Mouse (Mus musculus): ENCODE results near the gene Sipa1l1.
A peak's percentile ranks its signal among the peaks of the same experiment; 100 is the strongest.

Sipa1l1 gene

DNA sequence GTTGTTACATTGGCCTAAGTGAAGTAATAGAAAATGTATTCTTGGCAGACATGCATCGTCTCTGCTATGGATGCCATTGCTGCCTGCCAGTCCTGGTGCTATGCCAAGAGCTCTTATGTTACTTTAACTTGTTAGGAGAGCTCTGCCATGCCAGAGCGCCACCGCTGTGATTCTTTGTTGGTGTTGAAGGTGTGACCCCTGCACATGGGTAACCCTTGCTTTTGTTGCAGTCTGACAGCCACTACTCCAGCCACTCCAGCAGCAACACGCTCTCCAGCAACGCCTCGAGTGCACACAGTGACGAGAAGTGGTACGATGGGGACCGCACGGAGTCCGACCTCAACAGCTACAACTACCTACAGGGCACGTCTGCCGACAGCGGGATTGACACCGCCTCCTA lies 255.7 kb downstream of the Sipa1l1 start:
- DNase-seq (ENCODE audit: low read depth, low spot score): no peak

- DNase-seq (ENCODE audit: low read depth, low spot score): no peak
Measured at GRCm38 (mm10) chr12:82425853-82426252, 256.7 kb downstream of the Sipa1l1 start.

DNA sequence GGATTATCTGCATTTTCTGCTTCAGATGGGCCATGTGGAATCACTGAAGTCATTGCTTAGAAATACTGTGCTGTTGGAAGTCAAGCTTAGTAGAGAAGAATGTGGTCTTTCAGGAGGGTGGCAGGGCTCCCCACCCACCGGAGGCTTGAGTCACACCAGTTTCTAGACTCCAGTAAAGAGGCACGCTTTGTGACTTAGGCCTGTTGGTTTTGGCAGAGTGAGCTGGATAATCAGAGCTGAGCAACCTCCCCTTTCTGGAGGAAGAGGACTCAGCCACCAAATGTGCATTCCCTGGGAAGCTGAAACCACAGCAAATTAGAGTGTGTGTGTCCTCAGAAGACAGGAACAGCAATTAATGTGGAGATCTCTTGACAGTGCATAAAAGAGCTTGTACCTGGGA lies 258.3 kb downstream of the Sipa1l1 start:
- DNase-seq (ENCODE audit: low read depth, low spot score): no peak

- no peak for DNase-seq (ENCODE audit: low read depth, low spot score)
Measured at GRCm38 (mm10) chr12:82428466-82428865, 259.3 kb downstream of the Sipa1l1 start.

DNA sequence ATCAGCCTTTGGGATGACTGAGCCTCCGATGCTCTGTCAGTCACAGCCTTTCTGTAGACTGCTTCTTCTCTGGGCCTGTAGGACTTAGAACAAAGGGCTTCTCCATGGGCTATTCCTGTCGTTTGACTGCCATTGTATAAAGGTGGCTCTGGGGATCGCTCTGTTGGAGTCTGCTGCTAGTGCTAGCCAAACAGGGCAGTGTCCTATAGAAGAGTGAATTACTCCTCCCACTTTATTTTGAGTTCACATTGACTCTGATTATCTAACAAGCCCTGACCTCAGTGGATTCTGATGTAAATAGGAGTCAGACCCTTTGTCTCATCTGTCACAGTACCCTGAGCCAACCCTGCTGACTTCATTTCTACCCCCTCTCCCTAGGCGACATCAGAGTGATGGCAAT lies 264.2 kb downstream of the Sipa1l1 start:
- no peak for DNase-seq (ENCODE audit: low read depth, low spot score)

GRCm38 (mm10) chr12:82434591-82434990 lies 265.5 kb downstream of the Sipa1l1 start:
- no peak for DNase-seq (ENCODE audit: low read depth, low spot score)

- DNase-seq (ENCODE audit: low read depth, low spot score): no peak
Measured at GRCm38 (mm10) chr12:82441479-82441878, 272.4 kb downstream of the Sipa1l1 start.

DNA sequence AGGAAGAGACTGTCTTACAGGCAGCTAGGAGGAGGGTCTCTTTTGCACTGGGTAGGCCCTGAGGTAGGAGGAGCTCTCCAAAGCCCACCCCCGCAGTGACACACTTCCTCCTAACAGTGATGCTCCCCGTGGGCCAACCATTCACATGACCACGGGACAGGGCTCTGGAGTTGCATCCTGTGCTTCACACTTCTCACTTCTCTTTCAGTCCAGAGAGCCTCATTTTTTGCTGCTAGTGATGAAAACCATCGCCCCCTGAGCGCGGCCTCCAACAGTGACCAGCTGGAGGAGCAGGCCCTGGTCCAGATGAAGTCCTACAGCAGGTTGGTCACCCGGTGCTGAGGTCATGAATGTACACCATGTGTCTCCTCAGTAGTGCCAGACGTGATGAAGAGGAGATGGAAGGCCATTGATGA lies 277.5 kb downstream of the Sipa1l1 start:
- no peak for DNase-seq (ENCODE audit: low read depth, low spot score)

GRCm38 (mm10) chr12:82448129-82448815 lies 279.2 kb downstream of the Sipa1l1 start:
- DNase-seq (ENCODE audit: low read depth, low spot score): no peak

- DNase-seq (ENCODE audit: low read depth, low spot score): no peak
Measured at GRCm38 (mm10) chr12:82452428-82452827, 283.3 kb downstream of the Sipa1l1 start.

DNA sequence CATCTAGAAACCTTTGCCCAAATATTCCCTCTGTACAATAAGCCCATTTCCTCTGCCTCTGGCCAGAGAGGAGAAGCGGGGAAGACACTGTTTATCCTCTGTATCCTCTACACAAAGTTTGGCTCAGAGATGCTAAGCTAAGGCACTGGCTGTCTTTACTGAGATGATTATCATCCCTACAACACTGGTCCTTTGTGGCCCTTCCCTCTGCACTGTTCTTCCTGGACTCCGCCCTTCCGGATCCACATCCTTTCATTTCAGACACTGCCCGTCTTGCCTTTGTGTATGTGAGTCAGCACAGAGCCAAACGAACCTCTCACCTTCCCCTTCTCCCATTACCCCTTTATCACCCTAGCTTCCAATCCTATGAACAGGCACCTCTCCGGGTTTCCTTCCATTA lies 285.3 kb downstream of the Sipa1l1 start:
- DNase-seq (ENCODE audit: low read depth, low spot score): no peak

DNA sequence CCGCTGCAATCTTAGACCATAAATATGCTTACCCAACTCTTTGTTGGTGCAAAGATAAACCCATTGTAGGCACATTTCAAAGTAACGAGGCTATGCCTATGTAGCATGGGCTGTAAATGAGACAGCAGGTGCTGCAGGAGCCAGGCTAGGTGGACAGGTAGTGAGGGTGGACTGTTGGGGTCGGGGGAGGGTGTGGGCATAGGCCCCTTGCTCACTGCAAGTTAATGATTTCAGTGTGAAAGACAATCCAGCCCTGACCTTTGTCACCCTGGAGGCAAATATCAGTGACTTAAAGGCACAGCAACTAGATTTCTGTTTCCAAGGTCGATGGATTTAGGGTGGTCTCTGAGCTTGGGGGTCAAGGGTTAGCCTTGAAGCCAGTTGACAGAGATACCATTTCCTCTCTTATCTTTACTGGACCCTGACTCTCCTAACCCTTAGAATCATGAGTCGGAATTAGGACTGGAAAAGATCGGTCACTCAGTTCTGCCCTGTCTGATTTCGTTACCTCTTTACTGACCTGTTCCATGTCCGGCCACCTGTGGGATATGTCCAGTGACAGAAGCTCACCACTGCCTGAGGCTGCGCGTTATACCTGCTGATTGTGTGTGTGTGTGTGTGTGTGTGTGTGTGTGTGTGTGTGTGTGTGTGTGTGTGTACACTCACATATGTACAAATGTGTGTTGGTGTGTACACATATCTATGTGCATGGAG lies 286.7 kb downstream of the Sipa1l1 start:
- no peak for DNase-seq (ENCODE audit: low read depth, low spot score)

- DNase-seq (ENCODE audit: low read depth, low spot score): no peak
Measured at GRCm38 (mm10) chr12:82456414-82456805, 287.3 kb downstream of the Sipa1l1 start.

DNA sequence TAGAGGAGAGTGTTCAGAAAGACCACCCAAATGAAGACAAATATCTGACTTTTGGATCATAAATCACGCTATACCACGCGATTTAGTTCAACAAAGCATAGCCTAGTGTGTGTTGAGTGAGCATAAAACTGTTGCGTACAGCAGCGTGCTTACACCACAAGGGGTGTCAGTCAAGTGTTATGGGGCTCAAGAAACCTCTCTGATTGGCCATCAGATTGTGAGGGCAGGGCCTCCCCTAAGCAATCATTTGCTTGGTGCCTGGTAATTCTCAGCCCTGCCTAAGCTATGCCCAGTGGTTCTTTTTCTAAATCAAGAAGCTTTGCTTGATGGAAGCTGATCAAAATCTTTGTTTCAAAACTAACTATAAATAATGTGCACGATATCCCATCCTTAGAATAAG lies 288.5 kb downstream of the Sipa1l1 start:
- no peak for DNase-seq (ENCODE audit: low read depth, low spot score)

- DNase-seq (ENCODE audit: low read depth, low spot score): no peak
Measured at GRCm38 (mm10) chr12:82458017-82458416, 288.9 kb downstream of the Sipa1l1 start.

- DNase-seq (ENCODE audit: low read depth, low spot score): no peak
Measured at GRCm38 (mm10) chr12:82467234-82467633, 298.1 kb downstream of the Sipa1l1 start.

- no peak for DNase-seq (ENCODE audit: low read depth, low spot score)
Measured at GRCm38 (mm10) chr12:82467641-82468040, 298.5 kb downstream of the Sipa1l1 start.

GRCm38 (mm10) chr12:82468416-82468815 lies 299.3 kb downstream of the Sipa1l1 start:
- DNase-seq (ENCODE audit: low read depth, low spot score): peak; percentile 27

DNA sequence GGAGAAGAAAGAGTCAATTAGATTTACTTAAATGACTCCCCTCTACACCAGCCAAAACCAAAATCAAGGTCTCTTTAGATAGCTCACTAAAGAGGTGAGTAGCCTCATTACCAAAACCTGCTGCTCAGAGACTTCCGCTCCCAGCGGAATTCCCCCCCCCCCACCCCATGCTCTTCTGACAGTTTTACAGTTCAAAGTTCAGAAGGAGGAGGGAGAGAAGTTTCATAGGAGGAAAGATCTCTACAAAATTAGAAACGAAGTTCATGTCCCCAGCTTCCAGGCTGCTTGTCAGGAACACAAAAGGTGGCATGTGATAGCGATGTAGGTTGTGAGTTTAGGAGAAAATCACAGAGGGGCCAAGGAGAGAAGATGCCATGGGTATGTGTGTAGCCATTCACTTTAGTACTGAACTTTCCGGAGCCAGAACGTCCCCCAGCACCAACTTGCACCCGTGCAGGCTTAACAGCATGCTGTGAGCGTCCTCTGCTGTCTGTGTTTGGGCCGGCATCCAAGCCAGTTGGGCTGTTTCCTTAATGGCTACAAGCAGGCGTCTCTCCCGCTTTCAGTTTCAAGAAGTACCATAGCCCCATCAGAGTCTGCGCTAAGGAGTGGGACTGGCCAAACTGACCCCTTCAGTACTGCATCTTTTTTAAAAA lies 300.7 kb downstream of the Sipa1l1 start:
- peak; percentile 87 for DNase-seq (ENCODE audit: low read depth, low spot score)

GRCm38 (mm10) chr12:82470362-82470936 lies 301.3 kb downstream of the Sipa1l1 start:
- peak; percentile 97 for DNase-seq (ENCODE audit: low read depth, low spot score)

GRCm38 (mm10) chr12:82472796-82473195 lies 303.7 kb downstream of the Sipa1l1 start:
- DNase-seq (ENCODE audit: low read depth, low spot score): no peak

DNA sequence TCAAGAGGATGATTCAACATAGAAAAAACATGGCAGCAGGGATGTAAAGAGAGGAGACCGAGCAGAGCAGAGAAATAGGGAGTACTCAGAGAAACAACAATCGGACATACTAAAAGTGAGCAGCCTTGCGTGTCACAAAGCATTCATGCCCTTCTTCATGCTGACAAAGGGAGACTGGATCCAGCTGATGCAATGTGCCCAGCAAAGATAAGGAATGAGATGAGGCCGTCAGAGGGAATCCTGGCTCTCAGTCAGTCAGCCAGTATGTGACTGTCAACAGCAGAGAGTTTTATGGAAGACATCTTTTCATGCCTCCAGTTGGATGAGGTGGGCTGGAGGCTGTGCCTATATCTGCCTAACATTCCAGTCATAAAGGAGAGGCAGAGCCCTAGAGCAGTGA lies 304.1 kb downstream of the Sipa1l1 start:
- DNase-seq (ENCODE audit: low read depth, low spot score): no peak
